Mouse (Mus musculus): ENCODE data around the gene Pld2. TPM values are rescaled to one million over a fixed set of nuclear protein-coding genes. Genes with fewer than 3 reads are reported as not detected.

Pld2 gene
- polyA plus RNA-seq (2012; rRNA removed): 4.7 and 5.0 TPM in 2 replicates

DNA sequence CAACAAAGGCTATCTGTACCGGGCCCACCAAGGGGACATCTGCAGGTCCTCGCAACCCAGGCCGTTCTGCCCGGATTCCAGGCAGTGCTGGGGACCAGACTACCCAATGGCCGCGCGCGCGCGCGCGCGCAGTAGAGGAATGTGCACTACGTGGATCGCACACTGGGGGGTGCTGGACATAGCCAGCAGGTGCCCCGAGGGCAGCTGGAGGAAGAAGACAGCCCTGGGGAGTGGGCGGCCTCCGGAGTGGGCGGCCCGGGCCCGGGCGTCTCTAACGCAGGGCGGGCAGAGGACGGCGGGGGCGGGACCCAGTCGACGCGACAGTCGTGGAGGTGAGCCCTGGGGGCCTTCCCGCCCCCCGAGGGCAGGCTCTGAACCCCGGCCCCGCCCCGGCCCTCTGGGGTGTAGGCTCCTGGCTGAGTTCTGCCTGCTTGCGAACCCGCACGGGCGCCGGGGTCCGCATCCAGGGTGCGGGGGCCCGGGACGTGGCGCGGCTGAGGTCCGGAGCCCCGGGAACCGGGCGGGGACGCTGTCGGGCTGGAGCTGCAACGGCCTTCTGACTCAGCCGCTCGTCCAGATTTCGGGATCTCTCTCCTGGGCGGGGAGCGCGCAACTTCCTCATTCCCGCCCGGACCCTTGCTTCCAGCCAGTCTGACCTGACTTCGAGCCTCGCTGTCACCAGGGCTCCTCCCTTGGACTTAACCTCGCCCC lies at the start of gene Pld2:
Pld2 (plus strand) TSS at position 188 of the 711 bp plus-strand sequence.

GRCm38 (mm10) chr11:70504970-70505369 lies 34.9 kb upstream of the Pld2 start, which contains the start of gene Tm4sf5:
Tm4sf5 (plus strand) TSS chr11:70505244.

DNA sequence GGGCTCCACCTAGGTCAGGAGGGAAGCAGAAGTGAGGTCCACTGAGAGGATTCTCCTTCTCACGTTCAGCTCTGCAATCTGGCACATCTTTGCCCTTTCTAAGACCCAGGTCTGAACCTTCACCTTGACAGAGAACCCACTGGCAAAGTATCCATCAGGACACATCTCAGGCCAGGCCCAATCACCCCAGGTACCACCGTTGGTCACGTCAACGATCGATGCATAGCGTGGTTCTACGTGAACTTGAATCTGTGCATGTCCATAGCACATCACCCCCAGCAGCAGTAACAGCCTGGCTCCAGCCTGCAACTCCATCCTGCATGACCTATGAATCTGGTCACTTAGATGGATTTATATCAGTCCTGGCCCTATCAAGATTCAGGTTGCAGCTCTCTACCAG lies 25.6 kb upstream of the Pld2 start, which contains the start of gene Vmo1:
Vmo1 (minus strand) TSS at position 329 of the 400 bp plus-strand sequence.

DNA sequence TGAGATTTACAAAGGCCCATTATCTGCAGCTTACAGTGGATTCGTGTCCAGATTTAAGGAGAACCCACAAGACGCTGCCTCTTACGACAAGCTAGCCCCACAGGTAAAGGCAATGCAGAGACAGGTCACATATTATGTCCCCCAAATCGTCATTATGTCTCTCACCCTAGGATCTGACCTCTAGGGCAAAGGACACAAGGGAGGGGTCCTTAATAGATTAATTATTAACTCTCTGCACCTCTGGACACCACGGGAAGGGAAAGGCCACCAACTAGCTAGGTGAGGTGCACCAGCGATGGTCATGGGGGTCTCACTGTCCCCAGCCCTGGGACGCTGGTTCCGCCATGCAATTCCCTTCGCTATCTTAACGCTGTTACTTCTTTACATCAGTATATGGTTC lies 20.9 kb upstream of the Pld2 start, which contains the start of gene Gltpd2:
Gltpd2 (plus strand) TSS at position 274 of the 400 bp plus-strand sequence.

DNA sequence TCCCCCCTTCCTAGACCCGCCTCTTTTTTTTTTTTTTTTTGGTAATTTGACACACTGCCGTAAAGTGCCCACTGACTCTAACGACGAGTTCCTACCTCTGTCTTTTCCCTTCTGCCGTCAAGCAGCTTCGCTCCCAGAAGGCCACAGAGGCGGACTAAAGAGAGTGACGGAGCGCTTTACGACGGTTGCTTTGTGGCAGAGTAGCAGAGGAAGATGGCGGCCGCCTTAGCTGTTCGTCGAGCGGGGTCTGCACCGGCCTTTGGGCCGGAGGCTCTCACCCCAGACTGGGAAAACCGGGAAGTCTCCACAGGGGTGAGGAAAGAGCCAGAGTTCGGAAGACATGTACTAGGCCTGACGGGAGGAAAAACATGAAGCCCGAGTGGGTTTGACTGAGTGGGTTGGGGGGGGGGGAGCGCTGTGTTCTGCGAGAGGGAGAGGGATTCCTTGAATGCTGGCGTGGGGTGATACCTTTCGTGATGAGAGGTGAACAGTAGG lies 14.6 kb upstream of the Pld2 start, which contains the start of gene Psmb6:
Psmb6 (plus strand) TSS at position 184 of the 495 bp plus-strand sequence.

DNA sequence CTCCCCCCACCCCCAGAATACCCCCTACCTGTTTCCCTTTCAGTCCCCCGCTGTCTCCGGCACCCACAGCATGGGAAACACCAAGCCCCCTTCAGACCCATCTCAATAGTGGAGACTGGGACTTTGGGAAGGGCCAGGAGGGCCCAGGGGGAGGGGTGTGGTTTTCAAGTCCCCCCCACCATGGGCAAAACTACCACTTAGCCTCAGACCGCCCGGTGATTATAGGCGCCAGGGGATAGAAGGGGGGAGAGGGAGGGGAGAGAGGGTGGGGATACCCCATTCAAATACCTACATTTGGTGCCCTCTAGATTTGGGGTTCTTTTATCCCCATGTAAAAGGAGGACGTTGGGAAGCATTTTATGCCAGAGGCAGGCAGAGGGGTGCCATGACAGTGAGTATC lies 7.0 kb upstream of the Pld2 start, which contains the start of gene Gm40193:
Gm40193 (minus strand) TSS at position 101 of the 400 bp plus-strand sequence.

DNA sequence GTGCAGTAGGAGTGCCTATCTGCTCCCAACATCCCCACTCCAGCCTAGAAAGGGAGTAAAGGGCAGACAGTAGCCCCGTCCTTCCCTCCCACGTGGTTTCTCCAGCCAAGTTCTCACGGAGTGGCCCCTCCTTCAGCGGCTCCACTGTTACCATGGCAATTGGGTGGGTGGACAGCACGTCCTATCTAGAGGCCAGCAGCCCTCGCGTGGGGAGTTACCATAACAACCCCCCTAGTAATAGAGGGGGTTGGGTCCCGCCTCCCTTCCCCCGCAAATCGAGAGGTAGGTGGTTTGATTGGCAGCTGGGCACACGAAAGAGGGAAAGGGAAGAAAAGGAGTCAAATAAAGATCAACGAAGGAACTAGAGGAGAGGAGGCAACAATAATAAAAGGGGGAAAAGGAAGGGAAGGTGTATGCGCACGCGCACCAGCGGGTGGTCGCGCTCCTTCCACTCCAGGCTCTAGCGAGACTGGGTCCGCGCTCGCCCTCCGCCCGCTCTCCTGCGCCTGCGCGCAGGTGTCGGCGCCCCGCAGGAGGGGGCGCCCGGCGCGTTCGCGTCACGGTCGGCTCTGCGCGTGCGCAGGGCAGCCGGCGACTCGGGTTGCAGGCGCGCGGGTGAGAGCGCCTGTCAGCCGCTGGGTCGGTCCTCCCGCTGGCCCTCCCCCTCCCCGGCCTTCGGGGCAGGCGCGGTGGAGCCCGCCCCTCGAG lies 22.6 kb downstream of the Pld2 start, which contains the start of gene Mink1:
Mink1 (plus strand) TSS at position 595 of the 708 bp plus-strand sequence.

Other genes with a start within 250 kb of the Pld2 start
- 0.07 and 0.15 TPM in 2 replicates for gene Alox12e, start 217.4 kb upstream of the Pld2 start, polyA plus RNA-seq (2012; rRNA removed)
- gene Alox15, start 188.0 kb upstream of the Pld2 start, polyA plus RNA-seq (2012; rRNA removed): 2.7 and 4.3 TPM in 2 replicates
- 6.3 and 7.7 TPM in 2 replicates for gene Pelp1, start 130.0 kb upstream of the Pld2 start, polyA plus RNA-seq (2012; rRNA removed)
- 38.7 and 50.6 TPM in 2 replicates for gene Arrb2, start 107.4 kb upstream of the Pld2 start, polyA plus RNA-seq (2012; rRNA removed)
- gene Med11, start 88.1 kb upstream of the Pld2 start, polyA plus RNA-seq (2012; rRNA removed): 13.6 and 15.2 TPM in 2 replicates
- 0.85 and 0.97 TPM in 2 replicates for gene Zmynd15, start 80.6 kb upstream of the Pld2 start, polyA plus RNA-seq (2012; rRNA removed)
- gene Cxcl16, start 80.1 kb upstream of the Pld2 start, polyA plus RNA-seq (2012; rRNA removed): 6.0 and 7.3 TPM in 2 replicates
- 0.95 and 1.3 TPM in 2 replicates for gene Tm4sf5, start 34.8 kb upstream of the Pld2 start, polyA plus RNA-seq (2012; rRNA removed)
- 0.49 and 0.77 TPM in 2 replicates for gene Vmo1, start 25.4 kb upstream of the Pld2 start, polyA plus RNA-seq (2012; rRNA removed)
- 20.0 TPM in 2 replicates for gene Gltpd2, start 20.9 kb upstream of the Pld2 start, polyA plus RNA-seq (2012; rRNA removed)
- 144 and 153 TPM in 2 replicates for gene Psmb6, start 14.7 kb upstream of the Pld2 start, polyA plus RNA-seq (2012; rRNA removed)
- not detected in 2 replicates for gene Gm40193, start 7.1 kb upstream of the Pld2 start, polyA plus RNA-seq (2012; rRNA removed)
- 16.6 and 23.7 TPM in 2 replicates for gene Mink1, start 22.8 kb downstream of the Pld2 start, polyA plus RNA-seq (2012; rRNA removed)
- gene 4930544D05Rik, start 75.8 kb downstream of the Pld2 start, polyA plus RNA-seq (2012; rRNA removed): not detected in 2 replicates
- gene Chrne, start 79.2 kb downstream of the Pld2 start, polyA plus RNA-seq (2012; rRNA removed): 0.08 and 0.17 TPM in 2 replicates
- gene Gp1ba, start 99.1 kb downstream of the Pld2 start, polyA plus RNA-seq (2012; rRNA removed): 2.2 and 2.8 TPM in 2 replicates
- 50.1 and 53.4 TPM in 2 replicates for gene Rnf167, start 107.2 kb downstream of the Pld2 start, polyA plus RNA-seq (2012; rRNA removed)
- gene Slc25a11, start 107.4 kb downstream of the Pld2 start, polyA plus RNA-seq (2012; rRNA removed): 72.3 and 79.7 TPM in 2 replicates
- 372 and 387 TPM in 2 replicates for gene Pfn1, start 114.6 kb downstream of the Pld2 start, polyA plus RNA-seq (2012; rRNA removed)
- gene Eno3, start 117.1 kb downstream of the Pld2 start, polyA plus RNA-seq (2012; rRNA removed): 4.5 and 4.8 TPM in 2 replicates
- 41.6 and 44.2 TPM in 2 replicates for gene Spag7, start 129.4 kb downstream of the Pld2 start, polyA plus RNA-seq (2012; rRNA removed)
- gene Camta2, start 148.0 kb downstream of the Pld2 start, polyA plus RNA-seq (2012; rRNA removed): 3.3 and 4.2 TPM in 2 replicates
- gene Inca1, start 160.1 kb downstream of the Pld2 start, polyA plus RNA-seq (2012; rRNA removed): 2.8 and 2.9 TPM in 2 replicates
- gene Kif1c, start 160.5 kb downstream of the Pld2 start, polyA plus RNA-seq (2012; rRNA removed): 13.2 and 15.3 TPM in 2 replicates
- 1.1 TPM in 2 replicates for gene Zfp3, start 224.1 kb downstream of the Pld2 start, polyA plus RNA-seq (2012; rRNA removed)